Mouse (Mus musculus) cortical plate, adult 2 months (tissue): ENCODE measurements at regions not wholly inside any gene's neighbourhood (a gene's known extent, or its start where the extent isn't known, plus 50 kb on each side); places are given as distances from the start of the nearest gene placed in this dataset.

ENCODE experiments used
- CTCF ChIP-seq: fragments of 200-500 bp; IDR thresholded peaks from 2 replicates; pipeline ENCODE4 v1.5.1; 2011; ENCODE audit warnings: mild to moderate bottlenecking, control low read depth, low read length; ENCODE audit not compliant: insufficient read depth; ENCODE audit errors: extremely low read depth
- POLR2A ChIP-seq: fragments of 200-500 bp; IDR thresholded peaks from 2 replicates; pipeline ENCODE4 v1.6.1; 2011; ENCODE audit warnings: mild to moderate bottlenecking, low read length, control low read depth; ENCODE audit not compliant: insufficient read depth; ENCODE audit errors: extremely low read depth

DNA sequence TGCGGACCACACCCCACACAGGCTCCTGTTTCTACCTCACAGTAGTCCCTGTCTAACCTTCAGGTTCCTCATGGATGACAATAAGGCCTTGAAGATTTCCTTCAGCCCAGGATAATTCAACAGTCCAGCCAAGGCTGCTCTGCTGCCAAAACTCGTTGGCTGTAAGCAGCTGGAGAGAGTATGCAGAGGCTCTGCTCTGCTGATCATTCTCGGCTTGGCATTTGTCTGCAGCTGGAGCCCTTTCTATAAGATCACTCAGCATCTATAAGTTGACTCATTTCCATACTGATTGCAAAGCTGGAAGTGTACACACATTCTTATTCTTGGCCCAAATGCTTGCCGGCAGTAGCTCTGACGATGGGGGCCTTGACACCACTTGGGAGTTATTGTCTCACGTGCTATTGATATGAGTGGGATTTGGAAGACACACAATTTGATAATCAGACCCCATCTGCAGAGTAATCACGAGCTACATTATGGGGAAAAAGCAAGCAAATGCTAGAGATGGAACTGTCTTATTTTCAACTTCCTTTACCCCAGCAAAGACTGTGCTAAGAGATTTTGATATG, 311.1 kb upstream of the Nmur2 start:
- TF ChIP-seq CTCF = no peak
- no peak for TF ChIP-seq POLR2A
